ENCODE assay signal across 8 mouse cellular contexts in genomic region chr8:45410882-45411281, GRCm38 (mm10). TPM values are rescaled to one million over a fixed set of nuclear protein-coding genes. Genes with fewer than 3 reads are reported as not detected.
A peak's percentile ranks its signal among the peaks of the same experiment; 100 is the strongest.
DNase-seq lines count a peak whose midpoint lies in the region; ATAC-seq and TF ChIP-seq lines count a peak whose summit lies in the region.

Tlr3 (minus strand) TSS chr8:45411080.

- H3K27me3 ChIP-seq in heart, embryonic 10.5 days (ENCODE audit: insufficient read depth, poor library complexity, severe bottlenecking): no peaks in the 10 kb centered on the region
- no peaks in the 10 kb centered on the region for H3K27me3 ChIP-seq in intestine, embryonic 14.5 days (replicated peaks; ENCODE audit: control insufficient read depth, insufficient read depth, low read length)
- no peaks in the 10 kb centered on the region for H3K27me3 ChIP-seq in lung, embryonic 16.5 days (ENCODE audit: control insufficient read depth, insufficient read depth, low read depth, low read length)

- 0 out of 2 replicates have a peak, but pooled peaks cover 3% of the 10 kb centered on the region for H3K4me1 ChIP-seq in heart, embryonic 10.5 days
- no peaks in the 10 kb centered on the region for H3K4me1 ChIP-seq in cortical plate, adult 2 months (ENCODE audit: control insufficient read depth, insufficient read depth, low read length)
- H3K4me1 ChIP-seq in intestine, embryonic 14.5 days (replicated peaks; ENCODE audit: control insufficient read depth, insufficient read depth, low read length): 0 out of 2 replicates have a peak, but pooled peaks cover 4% of the 10 kb centered on the region
- no peaks in the 10 kb centered on the region for H3K4me1 ChIP-seq in lung, embryonic 16.5 days (replicated peaks; ENCODE audit: control insufficient read depth, insufficient read depth, low read length)

- no peaks in the 10 kb centered on the region for H3K36me3 ChIP-seq in heart, embryonic 10.5 days
- no peaks in the 10 kb centered on the region for H3K36me3 ChIP-seq in intestine, embryonic 14.5 days (ENCODE audit: control insufficient read depth, insufficient read depth, low read length)
- no peaks in the 10 kb centered on the region for H3K36me3 ChIP-seq in lung, embryonic 16.5 days (ENCODE audit: control insufficient read depth, insufficient read depth, low read length)

- no peak for TF ChIP-seq POLR2A in cortical plate, adult 2 months (IDR thresholded peaks at IDR 0.05; ENCODE audit: extremely low read depth, insufficient read depth, low read length)

- ATAC-seq in intestine, embryonic 14.5 days (replicated peaks; ENCODE audit: low FRiP score, low TSS enrichment, low read depth): 0 out of 2 replicates have a peak, but pooled peaks have one; percentile 12
- ATAC-seq in lung, embryonic 16.5 days (ENCODE audit: low read depth): peak; percentile 15; the same call in 1 of the 2 replicates

- H3K4me3 ChIP-seq in heart, embryonic 10.5 days: peak within 1 kb of the TSS; percentile 55
- peak within 1 kb of the TSS; percentile 37 for H3K4me3 ChIP-seq in cortical plate, adult 2 months (ENCODE audit: insufficient read depth, low read length)
- H3K4me3 ChIP-seq in intestine, embryonic 14.5 days (ENCODE audit: low read depth, low read length): peak within 1 kb of the TSS; percentile 36
- peak within 1 kb of the TSS; percentile 54 for H3K4me3 ChIP-seq in lung, embryonic 16.5 days (ENCODE audit: low read length)

- no peaks in the 10 kb centered on the region for H3K9me3 ChIP-seq in heart, embryonic 10.5 days
- no peaks in the 10 kb centered on the region for H3K9me3 ChIP-seq in intestine, embryonic 14.5 days (ENCODE audit: control insufficient read depth, low read length)
- no peaks in the 10 kb centered on the region for H3K9me3 ChIP-seq in lung, embryonic 16.5 days (ENCODE audit: control insufficient read depth, low read length)

- H3K27ac ChIP-seq in heart, embryonic 10.5 days: peak within 1 kb of the TSS; percentile 77
- peak within 1 kb of the TSS; percentile 36 for H3K27ac ChIP-seq in cortical plate, adult 2 months (ENCODE audit: insufficient read depth, low read length)
- peak within 1 kb of the TSS; percentile 44 for H3K27ac ChIP-seq in intestine, embryonic 14.5 days (ENCODE audit: low read depth)
- H3K27ac ChIP-seq in lung, embryonic 16.5 days (ENCODE audit: low read length): peak within 1 kb of the TSS; percentile 72

- DNase-seq in heart, embryonic 10.5 days (ENCODE audit: low spot score): no peak
- no peak for DNase-seq in heart, adult 11 months
- DNase-seq in intestine, embryonic 14.5 days (ENCODE audit: low spot score): no peak
- DNase-seq in adipocyte (ENCODE audit: low spot score): no peak
- DNase-seq in cerebellum, adult 8-10 months: no peak
- no peak for DNase-seq in adrenal gland, adult 18-20 months (ENCODE audit: low spot score in 2 of 2)

- WGBS in heart, embryonic 10.5 days: 67% methylated on average over 2 of the region's 2 CpGs
- WGBS in intestine, embryonic 14.5 days: 62% methylated on average over 2 of the region's 2 CpGs
- 35% methylated on average over 2 of the region's 2 CpGs for WGBS in lung, embryonic 16.5 days

- H3K9ac ChIP-seq in intestine, embryonic 14.5 days (ENCODE audit: low read length): peak within 1 kb of the TSS; percentile 31
- H3K9ac ChIP-seq in lung, embryonic 16.5 days (ENCODE audit: low read length): peak within 1 kb of the TSS; percentile 61

- TF ChIP-seq CTCF in cortical plate, adult 2 months (IDR thresholded peaks at IDR 0.05; ENCODE audit: extremely low read depth, insufficient read depth, low read length): no peak

- H3K4me2 ChIP-seq in intestine, embryonic 14.5 days (ENCODE audit: low read length): peak within 1 kb of the TSS; percentile 52
- H3K4me2 ChIP-seq in lung, embryonic 16.5 days (ENCODE audit: low read depth, low read length): peak within 1 kb of the TSS; percentile 61

RNA-seq across cellular contexts. Expression of gene Tlr3, which starts in this region (rescaled TPM):
- 0.79 and 1.6 TPM in 2 replicates for polyA plus RNA-seq in heart, embryonic 10.5 days (2016; fragmentation: Nextera tagmentation; extraction: Ambion mirVana)
- polyA plus RNA-seq in cortical plate, adult 2 months (2012; rRNA removed): 11.1 and 11.5 TPM in 2 replicates
- 1.2 and 2.4 TPM in 2 replicates for polyA plus RNA-seq in intestine, embryonic 14.5 days (2014; fragmentation: Nextera tagmentation; extraction: Ambion mirVana)
- 2.7 and 4.7 TPM in 2 replicates for polyA plus RNA-seq in lung, embryonic 16.5 days (2015; fragmentation: Nextera tagmentation; extraction: Ambion mirVana)
- total RNA-seq in adrenal gland, adult 18-20 months (2021): 1 to 10 TPM; 3.6 to 5.3 TPM
